Mouse (Mus musculus): ENCODE measurements around the gene Ptpn20.

DNA sequence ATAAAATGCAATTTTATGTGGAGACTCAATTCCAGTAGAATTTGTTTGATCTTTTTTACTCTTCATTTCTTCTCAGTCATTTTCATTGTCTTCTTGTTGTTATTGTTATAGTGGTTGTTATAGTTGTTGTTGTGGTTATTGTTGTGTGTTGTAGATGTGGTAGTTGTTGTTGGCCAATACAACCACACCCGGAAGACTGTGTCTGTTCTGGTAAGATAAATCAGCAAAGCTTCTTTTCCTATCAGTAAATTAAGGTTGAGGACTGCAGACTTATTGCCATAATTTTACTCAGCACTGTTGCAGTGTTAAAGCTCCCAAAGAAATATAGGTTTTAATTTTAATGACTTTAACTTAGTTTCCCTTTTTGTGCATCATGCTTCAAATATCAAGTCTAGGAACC lies 45.8 kb downstream of the Ptpn20 start:
- TF ChIP-seq CTCF (conservative IDR thresholded peaks at IDR 0.05; ENCODE audit: low read length) = no peak
- no peak for TF ChIP-seq POU5F1 (IDR thresholded peaks at IDR 0.05; ENCODE audit: borderline replicate concordance, low read length)
